Mouse (Mus musculus): Measurements from ENCODE around the gene Slc35g2. TPM values are rescaled to one million over a fixed set of nuclear protein-coding genes. Genes with fewer than 3 reads are reported as not detected.

Slc35g2 gene
- polyA plus RNA-seq, 1 experiment from 2014 or later: 3.2 TPM

DNA sequence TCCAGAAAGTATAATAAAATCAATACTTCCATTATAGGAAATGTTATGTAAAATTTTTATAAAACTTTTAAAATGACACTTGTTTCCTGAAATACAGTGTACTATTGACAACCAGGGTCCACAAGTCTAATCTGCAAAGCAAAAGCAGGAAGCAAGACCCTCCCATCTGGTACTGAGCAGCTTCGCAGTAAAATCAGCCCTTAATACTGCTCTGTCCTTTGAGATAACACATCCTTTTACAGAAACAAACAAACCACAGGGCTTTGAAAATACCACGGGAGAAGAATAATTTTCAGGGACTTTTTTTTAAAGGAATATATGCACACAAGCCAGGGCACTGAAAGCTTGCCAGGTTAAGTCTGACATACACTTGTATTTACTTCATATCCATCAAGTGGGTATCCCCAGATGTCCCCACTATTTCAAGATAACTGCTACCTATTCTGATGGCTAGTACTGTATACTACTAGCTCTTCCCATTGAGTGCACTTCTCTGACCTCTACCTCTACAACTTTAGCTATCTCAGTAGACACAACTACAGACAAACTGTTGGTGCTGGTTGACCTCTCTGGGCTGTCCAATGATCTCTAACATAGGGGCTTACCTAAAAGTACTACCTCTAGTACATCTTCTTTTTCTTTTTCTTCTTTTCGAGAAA is 37.9 kb downstream of the Slc35g2 start:
- no peak for ATAC-seq
- no peak overlapping the region for H3K9ac ChIP-seq (ENCODE audit: low read depth, low read length)
- 58% methylated on average over 3 of the region's 3 CpGs for WGBS

DNA sequence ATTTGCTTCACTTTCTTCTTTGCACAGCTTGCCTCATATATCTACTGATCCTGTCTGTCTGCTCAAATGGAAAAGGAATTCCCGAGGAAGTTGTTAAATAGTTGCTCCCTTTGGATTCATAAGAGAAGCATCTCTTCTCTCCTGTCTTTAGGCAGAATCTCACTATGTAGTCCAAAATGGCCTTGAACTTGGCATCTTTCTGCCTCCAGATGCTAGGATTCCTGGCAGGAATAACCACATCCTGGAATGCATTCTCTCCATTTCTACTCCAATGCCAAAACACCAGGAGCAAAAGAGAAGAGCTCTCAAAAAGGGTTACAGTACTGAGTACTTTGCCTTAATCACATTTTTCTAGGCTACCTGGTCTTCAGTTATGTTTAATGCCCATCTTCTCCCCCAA is 39.6 kb downstream of the Slc35g2 start:
- Histone ChIP-seq H3K4me3 (ENCODE audit: low read depth, low read length) (no peak overlapping the region), H3K27me3 (replicated peaks; ENCODE audit: control insufficient read depth, insufficient read depth, low read length) (no peaks in the 10 kb centered on the region), H3K9ac (ENCODE audit: low read depth, low read length) (no peak overlapping the region), H3K27ac (ENCODE audit: low read depth, low read length) (no peak overlapping the region), H3K36me3 (ENCODE audit: control insufficient read depth, insufficient read depth) (no peaks in the 10 kb centered on the region), H3K9me3 (ENCODE audit: control insufficient read depth) (no peaks in the 10 kb centered on the region), H3K4me2 (replicated peaks; ENCODE audit: low read depth) (no peak overlapping the region), H3K4me1 (replicated peaks; ENCODE audit: control insufficient read depth, insufficient read depth, low read length) (no peaks in the 10 kb centered on the region)
- 50% methylated on average over 1 of the region's 1 CpGs for WGBS
- no peak for ATAC-seq
- TF ChIP-seq CTCF (IDR thresholded peaks at IDR 0.05; ENCODE audit: low read depth): no peak

More for the DNA sequence above, 37.9 kb downstream of the Slc35g2 start:
- H3K4me1 ChIP-seq (replicated peaks; ENCODE audit: control insufficient read depth, insufficient read depth, low read length): no peaks in the 10 kb centered on the region
- no peaks in the 10 kb centered on the region for H3K36me3 ChIP-seq (ENCODE audit: control insufficient read depth, insufficient read depth)
- no peaks in the 10 kb centered on the region for H3K27me3 ChIP-seq (replicated peaks; ENCODE audit: control insufficient read depth, insufficient read depth, low read length)
- H3K4me2 ChIP-seq (replicated peaks; ENCODE audit: low read depth): no peak overlapping the region
- H3K9me3 ChIP-seq (ENCODE audit: control insufficient read depth): no peaks in the 10 kb centered on the region
- H3K4me3 ChIP-seq (ENCODE audit: low read depth, low read length): no peak overlapping the region
- no peak for TF ChIP-seq CTCF (IDR thresholded peaks at IDR 0.05; ENCODE audit: low read depth)
- H3K27ac ChIP-seq (ENCODE audit: low read depth, low read length): no peak overlapping the region

DNA sequence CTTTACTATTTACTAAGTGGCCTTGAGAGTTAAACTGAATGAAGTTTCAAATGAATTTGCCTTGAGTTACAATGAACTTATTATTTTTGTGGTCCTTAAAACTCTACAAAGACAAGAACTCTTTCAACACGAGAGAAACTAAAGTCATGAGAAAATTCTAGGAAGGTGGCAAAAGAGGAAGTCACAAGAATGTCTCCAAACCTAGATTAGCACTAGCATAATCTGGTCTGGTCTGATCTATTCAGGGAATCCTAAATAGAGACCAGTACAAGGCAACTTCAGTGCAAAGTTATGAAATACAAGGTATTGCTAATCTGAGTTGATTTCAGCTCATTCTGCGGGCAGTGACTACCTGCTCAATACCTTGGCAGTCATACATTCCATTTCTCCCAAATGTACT is 45.7 kb downstream of the Slc35g2 start:
- Histone ChIP-seq H3K4me3 (ENCODE audit: low read depth, low read length) (no peak overlapping the region), H3K9ac (ENCODE audit: low read depth, low read length) (no peak overlapping the region), H3K4me1 (replicated peaks; ENCODE audit: control insufficient read depth, insufficient read depth, low read length) (no peaks in the 10 kb centered on the region), H3K9me3 (ENCODE audit: control insufficient read depth) (no peaks in the 10 kb centered on the region), H3K4me2 (replicated peaks; ENCODE audit: low read depth) (no peak overlapping the region), H3K27ac (ENCODE audit: low read depth, low read length) (no peak overlapping the region), H3K27me3 (replicated peaks; ENCODE audit: control insufficient read depth, insufficient read depth, low read length) (no peaks in the 10 kb centered on the region), H3K36me3 (ENCODE audit: control insufficient read depth, insufficient read depth) (no peaks in the 10 kb centered on the region)
- ATAC-seq: no peak
- TF ChIP-seq CTCF (IDR thresholded peaks at IDR 0.05; ENCODE audit: low read depth): no peak
- 82% methylated on average over 2 of the region's 2 CpGs for WGBS

DNA sequence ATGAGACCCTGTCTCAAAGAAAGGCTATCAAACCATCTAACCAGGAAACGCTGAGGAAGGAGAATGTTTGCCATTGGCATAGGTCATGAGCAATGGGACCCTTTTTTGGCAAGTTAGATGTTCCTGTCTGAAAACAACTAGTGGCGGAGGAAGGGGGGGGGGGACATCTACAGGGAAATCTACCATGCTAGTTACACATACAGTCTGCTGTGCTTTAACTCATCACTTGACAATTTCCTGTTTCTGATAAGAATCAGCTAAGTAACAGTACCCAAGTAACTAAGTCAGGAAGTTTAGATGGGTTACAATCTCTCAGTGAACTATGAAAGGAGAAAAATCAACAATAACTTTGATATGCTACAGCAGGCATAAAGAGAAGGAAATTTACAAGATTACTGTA is 48.9 kb downstream of the Slc35g2 start:
- H3K4me3 ChIP-seq (ENCODE audit: low read depth, low read length): no peak overlapping the region
- no peaks in the 10 kb centered on the region for H3K4me1 ChIP-seq (replicated peaks; ENCODE audit: control insufficient read depth, insufficient read depth, low read length)
- H3K27me3 ChIP-seq (replicated peaks; ENCODE audit: control insufficient read depth, insufficient read depth, low read length): no peaks in the 10 kb centered on the region
- H3K27ac ChIP-seq (ENCODE audit: low read depth, low read length): no peak overlapping the region
- no peak for ATAC-seq
- H3K4me2 ChIP-seq (replicated peaks; ENCODE audit: low read depth): no peak overlapping the region
- no peaks in the 10 kb centered on the region for H3K9me3 ChIP-seq (ENCODE audit: control insufficient read depth)
- H3K9ac ChIP-seq (ENCODE audit: low read depth, low read length): no peak overlapping the region
- no peaks in the 10 kb centered on the region for H3K36me3 ChIP-seq (ENCODE audit: control insufficient read depth, insufficient read depth)
- no peak for TF ChIP-seq CTCF (IDR thresholded peaks at IDR 0.05; ENCODE audit: low read depth)
- WGBS: 74% methylated on average over 2 of the region's 2 CpGs

DNA sequence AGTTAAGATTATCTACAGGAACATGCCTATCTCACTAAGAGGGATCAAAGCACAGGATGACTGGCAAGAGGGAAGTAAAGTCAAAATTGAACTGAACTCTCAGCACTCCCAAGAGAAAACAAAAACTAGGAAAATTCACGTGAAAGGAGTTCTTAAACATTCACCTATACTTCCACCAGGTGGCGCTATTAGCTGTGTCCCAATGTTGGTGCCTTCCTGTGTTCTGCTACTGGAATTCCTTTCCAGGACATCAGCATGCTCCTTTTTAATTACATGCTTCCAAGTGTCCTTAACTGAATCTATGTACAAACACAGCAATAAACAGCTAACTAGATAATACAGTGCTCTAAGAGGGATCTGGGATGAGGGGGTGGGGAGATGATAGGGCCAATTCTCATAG is 50.3 kb downstream of the Slc35g2 start:
- Histone ChIP-seq H3K4me1 (replicated peaks; ENCODE audit: control insufficient read depth, insufficient read depth, low read length) (no peaks in the 10 kb centered on the region), H3K4me2 (replicated peaks; ENCODE audit: low read depth) (no peak overlapping the region), H3K27me3 (replicated peaks; ENCODE audit: control insufficient read depth, insufficient read depth, low read length) (no peaks in the 10 kb centered on the region), H3K27ac (ENCODE audit: low read depth, low read length) (no peak overlapping the region), H3K9me3 (ENCODE audit: control insufficient read depth) (no peaks in the 10 kb centered on the region), H3K36me3 (ENCODE audit: control insufficient read depth, insufficient read depth) (no peaks in the 10 kb centered on the region), H3K9ac (ENCODE audit: low read depth, low read length) (no peak overlapping the region), H3K4me3 (ENCODE audit: low read depth, low read length) (no peak overlapping the region)
- ATAC-seq: no peak
- 0% methylated on average over 2 of the region's 2 CpGs for WGBS
- peak; percentile 92 for TF ChIP-seq CTCF (IDR thresholded peaks at IDR 0.05; ENCODE audit: low read depth)

DNA sequence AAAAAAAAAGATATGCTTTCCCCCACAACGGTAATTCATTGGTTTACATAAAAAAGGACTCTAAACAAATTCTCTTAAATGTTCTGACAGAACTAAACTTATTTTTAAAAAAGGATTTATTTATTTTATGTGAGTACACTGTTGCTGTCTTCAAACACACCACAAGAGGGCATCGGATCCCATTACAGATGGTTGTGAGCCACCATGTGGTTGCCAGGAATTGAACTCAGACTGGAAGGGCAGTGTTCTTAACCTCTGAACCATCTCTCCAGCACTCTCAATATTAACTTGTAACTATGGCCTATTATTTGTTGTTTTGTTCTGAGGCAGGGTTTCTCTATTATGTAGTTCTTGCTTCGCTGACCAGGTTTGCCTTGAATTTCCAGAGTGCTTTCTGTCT is 50.9 kb downstream of the Slc35g2 start:
- H3K4me2 ChIP-seq (replicated peaks; ENCODE audit: low read depth): no peak overlapping the region
- no peak overlapping the region for H3K27ac ChIP-seq (ENCODE audit: low read depth, low read length)
- ATAC-seq: no peak
- H3K9me3 ChIP-seq (ENCODE audit: control insufficient read depth): no peaks in the 10 kb centered on the region
- no peak overlapping the region for H3K9ac ChIP-seq (ENCODE audit: low read depth, low read length)
- no peaks in the 10 kb centered on the region for H3K27me3 ChIP-seq (replicated peaks; ENCODE audit: control insufficient read depth, insufficient read depth, low read length)
- WGBS: 96% methylated on average over 3 of the region's 3 CpGs
- TF ChIP-seq CTCF (IDR thresholded peaks at IDR 0.05; ENCODE audit: low read depth): peak; percentile 53
- no peaks in the 10 kb centered on the region for H3K36me3 ChIP-seq (ENCODE audit: control insufficient read depth, insufficient read depth)
- no peaks in the 10 kb centered on the region for H3K4me1 ChIP-seq (replicated peaks; ENCODE audit: control insufficient read depth, insufficient read depth, low read length)
- H3K4me3 ChIP-seq (ENCODE audit: low read depth, low read length): no peak overlapping the region

DNA sequence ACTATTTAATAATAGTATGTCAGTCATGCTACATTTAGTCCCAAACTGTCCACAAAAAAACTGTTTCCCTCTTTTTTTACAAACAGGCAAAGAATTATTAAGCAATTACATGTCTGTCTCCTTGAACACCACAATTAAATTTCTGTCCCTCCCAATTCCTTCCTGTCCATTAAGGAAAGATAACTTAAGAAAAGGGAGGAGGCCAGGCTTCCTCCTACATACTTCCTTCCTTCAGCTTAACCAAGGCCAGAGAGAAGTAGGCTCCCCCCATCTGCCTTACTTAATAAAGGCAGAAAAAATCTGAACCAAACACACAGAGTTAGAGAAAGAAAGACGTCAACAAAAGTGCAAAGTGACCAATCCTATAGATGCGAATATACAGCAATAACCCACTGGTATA is 63.3 kb downstream of the Slc35g2 start:
- Histone ChIP-seq H3K4me2 (replicated peaks; ENCODE audit: low read depth) (no peak overlapping the region), H3K9ac (ENCODE audit: low read depth, low read length) (no peak overlapping the region), H3K9me3 (ENCODE audit: control insufficient read depth) (no peaks in the 10 kb centered on the region), H3K27me3 (replicated peaks; ENCODE audit: control insufficient read depth, insufficient read depth, low read length) (no peaks in the 10 kb centered on the region), H3K36me3 (ENCODE audit: control insufficient read depth, insufficient read depth) (no peaks in the 10 kb centered on the region), H3K27ac (ENCODE audit: low read depth, low read length) (no peak overlapping the region), H3K4me1 (replicated peaks; ENCODE audit: control insufficient read depth, insufficient read depth, low read length) (no peaks in the 10 kb centered on the region), H3K4me3 (ENCODE audit: low read depth, low read length) (no peak overlapping the region)
- 89% methylated on average over 2 of the region's 2 CpGs for WGBS
- no peak for TF ChIP-seq CTCF (IDR thresholded peaks at IDR 0.05; ENCODE audit: low read depth)
- ATAC-seq: no peak
